Mouse (Mus musculus) layer of hippocampus, adult 2 months (tissue): ENCODE measurements at regions not wholly inside any gene's neighbourhood (a gene's known extent, or its start where the extent isn't known, plus 50 kb on each side); places are given as distances from the start of the nearest gene placed in this dataset.

Experiments used
- DNase-seq, 2 experiments: peaks; one replicate each; pipeline ENCODE4 v3.0.0; 2022; ENCODE audit warnings: low spot score in 2 of 2
- H3K27ac ChIP-seq: fragments of 200-600 bp; 2 replicates; pipeline ENCODE4 v1.8.1; 2022
- H3K4me3 ChIP-seq: fragments of 200-600 bp; 2 replicates; pipeline ENCODE4 v1.8.1; 2022; ENCODE audit warnings: mild to moderate bottlenecking
- CTCF ChIP-seq: fragments of 200-600 bp; conservative IDR thresholded peaks from 2 replicates; pipeline ENCODE4 v1.8.1; 2022; ENCODE audit warnings: antibody characterized with exemption, mild to moderate bottlenecking, moderate library complexity

- no peak for DNase-seq
- Histone ChIP-seq H3K4me3 (no peak overlapping the region), H3K27ac (no peak overlapping the region)
- no peak for TF ChIP-seq CTCF
Measured at GRCm38 (mm10) chr11:14769008-14769407, 169.9 kb downstream of the Pom121l12 start.

GRCm38 (mm10) chr11:14769448-14770357 is 170.6 kb downstream of the Pom121l12 start:
- DNase-seq: no peak
- no peak for TF ChIP-seq CTCF
- peak overlapping the region; percentile 23; the same call in 1 of the 2 replicates for H3K4me3 ChIP-seq
- no peak overlapping the region for H3K27ac ChIP-seq

GRCm38 (mm10) chr11:14798314-14798713 is 199.2 kb downstream of the Pom121l12 start:
- no peak overlapping the region for H3K27ac ChIP-seq
- no peak overlapping the region for H3K4me3 ChIP-seq
- TF ChIP-seq CTCF: no peak
- DNase-seq: no peak

- TF ChIP-seq CTCF: no peak
- no peak for DNase-seq
- no peak overlapping the region for H3K27ac ChIP-seq
- H3K4me3 ChIP-seq: no peak overlapping the region
Measured at GRCm38 (mm10) chr11:14799227-14799626, 200.2 kb downstream of the Pom121l12 start.

GRCm38 (mm10) chr11:14818936-14819335 is 219.9 kb downstream of the Pom121l12 start:
- DNase-seq: peak; percentile 8 to 14
- TF ChIP-seq CTCF: no peak
- no peak overlapping the region for H3K27ac ChIP-seq
- H3K4me3 ChIP-seq: no peak overlapping the region
